ENCODE assay signal across 9 mouse cellular contexts in the genomic region with DNA sequence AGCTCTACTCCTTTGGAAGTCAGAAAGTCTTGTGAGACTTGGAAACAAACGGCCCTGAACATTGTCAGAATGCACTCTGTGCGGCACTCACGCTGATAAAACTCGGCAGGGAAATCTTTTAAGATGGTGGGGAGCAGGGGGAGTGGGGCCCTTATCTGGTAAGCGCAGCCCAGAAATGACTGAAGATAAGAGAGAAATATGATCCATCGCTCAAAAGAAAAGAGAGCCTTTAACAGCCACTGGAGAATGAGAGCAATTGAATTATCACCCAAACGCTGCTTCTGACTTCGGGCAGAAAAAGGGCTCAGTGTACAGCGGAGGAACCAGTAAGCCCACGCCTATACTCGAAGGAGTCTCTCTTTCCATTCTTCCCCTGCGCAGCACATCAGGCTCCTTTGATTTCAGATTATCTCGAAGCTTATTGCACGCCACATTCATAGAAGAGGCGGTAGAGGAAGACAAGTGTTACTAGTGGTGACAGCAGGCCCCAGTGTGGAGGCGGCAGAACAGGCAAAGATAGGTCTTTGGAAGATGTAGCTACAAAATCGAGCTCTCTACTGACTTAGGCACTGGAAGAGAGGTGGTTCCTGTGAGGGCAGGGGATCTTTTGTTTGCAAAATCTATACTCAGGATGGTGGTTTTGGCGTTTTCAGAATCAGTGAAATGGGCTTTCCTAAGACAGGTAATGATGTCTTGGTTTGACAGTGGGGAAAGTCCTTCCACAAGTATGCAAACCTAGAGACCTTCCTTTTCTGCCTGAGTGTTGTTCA.
DNase-seq lines count a peak whose midpoint lies in the region; ATAC-seq and TF ChIP-seq lines count a peak whose summit lies in the region.
"Had no signal": no experiment of that assay in that cellular context is flagged by ENCODE, and none has a peak within 500 bp of the region (broad histone marks: within the 10 kb centered on the region; RNA-seq: fewer than 3 reads in every experiment).

No protein-coding gene starts in this region.

- H3K9ac ChIP-seq in forebrain, postnatal 0 days = no peak overlapping the region
- no peak overlapping the region for H3K9ac ChIP-seq in forebrain, embryonic 12.5 days
- H3K9ac ChIP-seq in stomach, embryonic 14.5 days (replicated peaks; ENCODE audit: low read depth, low read length) = no peak overlapping the region
- H3K9ac ChIP-seq: hindbrain, embryonic 15.5 days had no signal

- DNase-seq in forebrain, postnatal 0 days = no peak
- DNase-seq in thymus, adult 2 months = peak; percentile 3
- DNase-seq in thymus, postnatal 4 days = no peak
- peak; percentile 17 to 34 for DNase-seq in left cerebral cortex, postnatal 10 days (ENCODE audit: extremely low spot score in 1 of 2, low spot score in 2 of 2)
- no peak for DNase-seq in urinary bladder, postnatal 25 days (ENCODE audit: low spot score)

- no peak overlapping the region for H3K4me3 ChIP-seq in forebrain, postnatal 0 days (ENCODE audit: low read depth, low read length)
- H3K4me3 ChIP-seq in forebrain, embryonic 12.5 days (replicated peaks) = no peak overlapping the region
- H3K4me3 ChIP-seq in thymus, adult 2 months (ENCODE audit: control insufficient read depth, insufficient read depth, low read length) = no peak overlapping the region
- H3K4me3 ChIP-seq in stomach, embryonic 14.5 days (ENCODE audit: low read depth, low read length) = no peak overlapping the region
- H3K4me3 ChIP-seq: hindbrain, embryonic 15.5 days had no signal

- H3K27me3 ChIP-seq in forebrain, postnatal 0 days (ENCODE audit: insufficient read depth, low read length) = no peaks in the 10 kb centered on the region
- 0 out of 2 replicates have a peak, but pooled peaks cover 6% of the 10 kb centered on the region for H3K27me3 ChIP-seq in forebrain, embryonic 12.5 days
- no peaks in the 10 kb centered on the region for H3K27me3 ChIP-seq in thymus, adult 2 months (ENCODE audit: control insufficient read depth, insufficient read depth, low read length)
- no peaks in the 10 kb centered on the region for H3K27me3 ChIP-seq in stomach, embryonic 14.5 days (ENCODE audit: control insufficient read depth, insufficient read depth, low read length)
- H3K27me3 ChIP-seq: hindbrain, embryonic 15.5 days had no signal

- H3K4me2 ChIP-seq in forebrain, postnatal 0 days (ENCODE audit: low read depth) = no peak overlapping the region
- no peak overlapping the region for H3K4me2 ChIP-seq in forebrain, embryonic 12.5 days
- H3K4me2 ChIP-seq in stomach, embryonic 14.5 days (replicated peaks; ENCODE audit: low read depth, low read length) = peak overlapping the region; percentile 27
- H3K4me2 ChIP-seq: hindbrain, embryonic 15.5 days had no signal

- no peaks in the 10 kb centered on the region for H3K9me3 ChIP-seq in forebrain, postnatal 0 days (ENCODE audit: low read length)
- no peaks in the 10 kb centered on the region for H3K9me3 ChIP-seq in forebrain, embryonic 12.5 days
- no peaks in the 10 kb centered on the region for H3K9me3 ChIP-seq in stomach, embryonic 14.5 days (ENCODE audit: control insufficient read depth, low read depth, low read length)
- H3K9me3 ChIP-seq: hindbrain, embryonic 15.5 days had no signal

- WGBS in forebrain, postnatal 0 days = 58% methylated on average over 18 of the region's 18 CpGs
- 62% methylated on average over 18 of the region's 18 CpGs for WGBS in forebrain, embryonic 12.5 days
- 80% methylated on average over 18 of the region's 18 CpGs for WGBS in thymus, adult 2 months
- 33% methylated on average over 18 of the region's 18 CpGs for WGBS in stomach, embryonic 14.5 days

- H3K27ac ChIP-seq in forebrain, postnatal 0 days (ENCODE audit: low read depth, low read length) = no peak overlapping the region
- no peak overlapping the region for H3K27ac ChIP-seq in forebrain, embryonic 12.5 days
- H3K27ac ChIP-seq in thymus, adult 2 months (ENCODE audit: control insufficient read depth, insufficient read depth, low read length) = no peak overlapping the region
- no peak overlapping the region for H3K27ac ChIP-seq in stomach, embryonic 14.5 days (ENCODE audit: low read length)
- H3K27ac ChIP-seq: hindbrain, embryonic 15.5 days had no signal

- intact Hi-C loops in left cerebral cortex, postnatal 10 days (cut with DNase I) = no loop called here

- ATAC-seq in forebrain, postnatal 0 days = 0 out of 2 replicates have a peak, but pooled peaks have one; percentile 27
- no peak for ATAC-seq in forebrain, embryonic 12.5 days (ENCODE audit: low FRiP score)
- ATAC-seq in stomach, embryonic 14.5 days (ENCODE audit: insufficient number of reproducible peaks, insufficient read depth, low FRiP score, low read depth) = peak; percentile 63; the same call in 1 of the 2 replicates
- no peak for ATAC-seq in erythroblast, adult 5-6 weeks (replicated peaks; ENCODE audit: low FRiP score, poor library complexity, severe bottlenecking)

- no peaks in the 10 kb centered on the region for H3K4me1 ChIP-seq in forebrain, postnatal 0 days (ENCODE audit: insufficient read depth)
- H3K4me1 ChIP-seq in forebrain, embryonic 12.5 days = peaks cover 13% of the 10 kb centered on the region
- H3K4me1 ChIP-seq in thymus, adult 2 months (replicated peaks; ENCODE audit: control insufficient read depth, insufficient read depth, low read length) = no peaks in the 10 kb centered on the region
- H3K4me1 ChIP-seq in stomach, embryonic 14.5 days (ENCODE audit: control insufficient read depth, insufficient read depth, low read length) = 0 out of 2 replicates have a peak, but pooled peaks cover 4% of the 10 kb centered on the region

- no peaks in the 10 kb centered on the region for H3K36me3 ChIP-seq in forebrain, postnatal 0 days (ENCODE audit: insufficient read depth)
- no peaks in the 10 kb centered on the region for H3K36me3 ChIP-seq in forebrain, embryonic 12.5 days (replicated peaks)
- no peaks in the 10 kb centered on the region for H3K36me3 ChIP-seq in thymus, adult 2 months (ENCODE audit: control insufficient read depth, insufficient read depth, low read length)
- no peaks in the 10 kb centered on the region for H3K36me3 ChIP-seq in stomach, embryonic 14.5 days (ENCODE audit: control insufficient read depth, insufficient read depth, low read length)
- H3K36me3 ChIP-seq: hindbrain, embryonic 15.5 days had no signal

- no peak for TF ChIP-seq POLR2A in thymus, adult 2 months (IDR thresholded peaks at IDR 0.05; ENCODE audit: control insufficient read depth, extremely low read depth, insufficient read depth, low read length, poor library complexity)

- no peak for TF ChIP-seq CTCF in forebrain, postnatal 0 days (IDR thresholded peaks at IDR 0.05; ENCODE audit: low read depth)
- no peak for TF ChIP-seq CTCF in thymus, adult 2 months (IDR thresholded peaks at IDR 0.05; ENCODE audit: borderline replicate concordance, control insufficient read depth, extremely low read depth, insufficient read depth, low read length, poor library complexity)

Comparison
In these comparisons a context has a peak if more than half of its experiments do, and no peak if none do; other contexts are left out.
1. ATAC-seq: peak in forebrain, postnatal 0 days (single experiment) and stomach, embryonic 14.5 days (single experiment); none in forebrain, embryonic 12.5 days (single experiment) and erythroblast, adult 5-6 weeks (single experiment).
2. DNase-seq: peak in thymus, adult 2 months (single experiment) and left cerebral cortex, postnatal 10 days (2 of 2); none in forebrain, postnatal 0 days (single experiment), thymus, postnatal 4 days (single experiment) and urinary bladder, postnatal 25 days (single experiment).